Mouse (Mus musculus) spleen, adult 2 months (tissue): ENCODE measurements around the gene Tenm2.

ENCODE experiments used
- CTCF ChIP-seq: fragments of 200-500 bp; IDR thresholded peaks from 2 replicates; pipeline ENCODE4 v1.5.1; 2011; ENCODE audit warnings: mild to moderate bottlenecking, inconsistent platforms; ENCODE audit not compliant: insufficient read depth, insufficient read length, insufficient replicate concordance; ENCODE audit errors: extremely low read depth
- POLR2A ChIP-seq: fragments of 200-500 bp; IDR thresholded peaks from 2 replicates; pipeline ENCODE4 v1.6.1; 2011; ENCODE audit warnings: low read depth, low read length, inconsistent platforms

GRCm38 (mm10) chr11:36527509-36527908 lies 708.3 kb downstream of the Tenm2 start:
- no peak for TF ChIP-seq POLR2A
- no peak for TF ChIP-seq CTCF
